Comparison of ENCODE assay signal across 8 mouse cellular contexts in genomic region chr5:117138295-117138988, GRCm38 (mm10). TPM values are rescaled to one million over a fixed set of nuclear protein-coding genes. Genes with fewer than 3 reads are reported as not detected.
DNase-seq lines count a peak whose midpoint lies in the region; ATAC-seq and TF ChIP-seq lines count a peak whose summit lies in the region.

No protein-coding gene starts in this region.

- H3K4me1 ChIP-seq in heart, adult 2 months (ENCODE audit: control insufficient read depth, insufficient read depth, low read length), result peaks cover 15% of the 10 kb centered on the region
- peaks cover 57 to 73% of the 10 kb centered on the region in 2 experiments for H3K4me1 ChIP-seq in liver, embryonic 14.5 days (replicated peaks; ENCODE audit: control insufficient read depth in 2 of 2, insufficient read depth in 2 of 2, low read length in 1 of 2)
- H3K4me1 ChIP-seq in hindbrain, embryonic 14.5 days (replicated peaks; ENCODE audit: control insufficient read depth, insufficient read depth, low read length), result peaks cover 7% of the 10 kb centered on the region; the same call in 1 of the 2 replicates

- peak overlapping the region; percentile 34 for H3K27ac ChIP-seq in heart, adult 2 months
- peak overlapping the region; percentile 99 for H3K27ac ChIP-seq in liver, embryonic 14.5 days
- H3K27ac ChIP-seq in hindbrain, embryonic 14.5 days, result no peak overlapping the region

- H3K27me3 ChIP-seq in heart, adult 2 months (ENCODE audit: control insufficient read depth, insufficient read depth, low read length), result no peaks in the 10 kb centered on the region
- H3K27me3 ChIP-seq in liver, embryonic 14.5 days (ENCODE audit: control insufficient read depth, insufficient read depth, low read length), result no peaks in the 10 kb centered on the region
- no peaks in the 10 kb centered on the region for H3K27me3 ChIP-seq in hindbrain, embryonic 14.5 days (ENCODE audit: control insufficient read depth, insufficient read depth, low read length)

- no peak for TF ChIP-seq EP300 in heart, adult 2 months (IDR thresholded peaks at IDR 0.05; ENCODE audit: insufficient read depth, low read depth, low read length)
- peak; percentile 38; the same call in 1 of the 2 replicates for TF ChIP-seq EP300 in liver, embryonic 14.5 days (IDR thresholded peaks at IDR 0.05; ENCODE audit: low read depth)

- ATAC-seq in liver, embryonic 14.5 days (ENCODE audit: insufficient read depth), result peak; percentile 82
- ATAC-seq in hindbrain, embryonic 14.5 days (ENCODE audit: low FRiP score), result no peak

- WGBS in heart, adult 2 months, result 39% methylated on average over 11 of the region's 11 CpGs
- WGBS in liver, embryonic 14.5 days (ENCODE audit: insufficient replicate concordance), result 15% methylated on average over 11 of the region's 11 CpGs
- WGBS in hindbrain, embryonic 14.5 days, result 85% methylated on average over 11 of the region's 11 CpGs

- H3K4me2 ChIP-seq in liver, embryonic 14.5 days (ENCODE audit: low read depth), result peak overlapping the region; percentile 98
- no peak overlapping the region for H3K4me2 ChIP-seq in hindbrain, embryonic 14.5 days (replicated peaks)

- no peaks in the 10 kb centered on the region for H3K79me2 ChIP-seq in heart, adult 2 months (replicated peaks; ENCODE audit: control insufficient read depth, insufficient read depth, low read length)

- intact Hi-C loops in heart, adult 2 months (cut with DNase I), result no loop called here

- DNase-seq in ZHBTc4 (ENCODE audit: low read depth, low spot score), result peak; percentile 36
- DNase-seq in heart, adult 2 months, result peak; percentile 70 to 83
- peak; percentile 77 to 79 (median 79) for DNase-seq in liver, embryonic 14.5 days (ENCODE audit: low read depth in 3 of 3, low spot score in 3 of 3)
- peak; percentile 64 to 80 for DNase-seq in spleen, postnatal 10 days (ENCODE audit: low spot score in 2 of 2)
- no peak for DNase-seq in hindbrain, embryonic 14.5 days (ENCODE audit: low spot score)
- no peak for DNase-seq in Muller cell, postnatal 12 days (ENCODE audit: inconsistent ontology term)
- DNase-seq in adrenal gland, postnatal 4 days (ENCODE audit: low spot score in 2 of 2), result no peak
- DNase-seq in kidney, postnatal 25 days, result no peak

- no peak for TF ChIP-seq CTCF in heart, adult 2 months (IDR thresholded peaks at IDR 0.05)
- 0 out of 2 replicates have a peak, but pooled peaks have one; percentile 4 for TF ChIP-seq CTCF in liver, embryonic 14.5 days (IDR thresholded peaks at IDR 0.05; ENCODE audit: low read depth)

- no peak; the same call in 1 of the 2 replicates for TF ChIP-seq POLR2A in heart, adult 2 months (IDR thresholded peaks at IDR 0.05; ENCODE audit: insufficient read depth, low read depth, low read length)

- no peaks in the 10 kb centered on the region for H3K9me3 ChIP-seq in liver, embryonic 14.5 days (ENCODE audit: control insufficient read depth, low read length)
- no peaks in the 10 kb centered on the region for H3K9me3 ChIP-seq in hindbrain, embryonic 14.5 days (ENCODE audit: control insufficient read depth, low read length)

- no peak overlapping the region for H3K9ac ChIP-seq in heart, adult 2 months (ENCODE audit: low read depth, low read length)
- H3K9ac ChIP-seq in liver, embryonic 14.5 days (replicated peaks), result peak overlapping the region; percentile 81
- no peak overlapping the region for H3K9ac ChIP-seq in hindbrain, embryonic 14.5 days

- H3K4me3 ChIP-seq in heart, adult 2 months, result no peak overlapping the region
- H3K4me3 ChIP-seq in liver, embryonic 14.5 days (ENCODE audit: insufficient read depth in 1 of 2, low read depth in 2 of 2, low read length in 2 of 2), result peak overlapping the region; percentile 60 to 81
- H3K4me3 ChIP-seq in hindbrain, embryonic 14.5 days (replicated peaks; ENCODE audit: low read length), result no peak overlapping the region

- H3K36me3 ChIP-seq in heart, adult 2 months (ENCODE audit: control insufficient read depth, insufficient read depth, low read length), result no peaks in the 10 kb centered on the region
- no peaks in the 10 kb centered on the region; the same call in 1 of the 2 replicates for H3K36me3 ChIP-seq in liver, embryonic 14.5 days (replicated peaks; ENCODE audit: control insufficient read depth, insufficient read depth, low read depth)
- H3K36me3 ChIP-seq in hindbrain, embryonic 14.5 days (replicated peaks; ENCODE audit: control insufficient read depth, insufficient read depth), result no peaks in the 10 kb centered on the region

RNA-seq across cellular contexts. Expression of gene Taok3, which starts 18.5 kb away (rescaled TPM):
- 1 to 10 TPM; 6.2 to 7.8 TPM for total RNA-seq in heart, adult 2 months (2021)
- polyA plus RNA-seq in heart, adult 2 months (2012; rRNA removed), result 3.1 and 4.7 TPM in 2 replicates
- polyA plus RNA-seq in liver, embryonic 14.5 days (2012; rRNA removed), result 14.7 and 17.1 TPM in 2 replicates
- 43.3 and 50.2 TPM in 2 replicates for polyA plus RNA-seq in liver, embryonic 14.5 days (2014; fragmentation: Nextera tagmentation; extraction: Ambion mirVana)
- polyA plus RNA-seq in hindbrain, embryonic 14.5 days (2014; fragmentation: Nextera tagmentation; extraction: Ambion mirVana), result 50.4 and 62.3 TPM in 2 replicates
- 10 to 100 TPM; 39.3 to 39.5 TPM for total RNA-seq in adrenal gland, postnatal 4 days (2021)

RNA-seq across cellular contexts. Expression of gene Suds3, which starts 22.5 kb away (rescaled TPM):
- total RNA-seq in heart, adult 2 months (2021), result 100 to 1,000 TPM in 1 of 2 experiments, 10 to 100 TPM in 1; 76.8 to 112 TPM
- 44.7 and 55.9 TPM in 2 replicates for polyA plus RNA-seq in heart, adult 2 months (2012; rRNA removed)
- 16.2 and 22.7 TPM in 2 replicates for polyA plus RNA-seq in liver, embryonic 14.5 days (2012; rRNA removed)
- polyA plus RNA-seq in liver, embryonic 14.5 days (2014; fragmentation: Nextera tagmentation; extraction: Ambion mirVana), result 19.7 and 19.8 TPM in 2 replicates
- polyA plus RNA-seq in hindbrain, embryonic 14.5 days (2014; fragmentation: Nextera tagmentation; extraction: Ambion mirVana), result 52.8 and 58.4 TPM in 2 replicates
- 100 to 1,000 TPM in 1 of 2 experiments, 10 to 100 TPM in 1; 97.0 to 108 TPM for total RNA-seq in adrenal gland, postnatal 4 days (2021)

Comparison
In these comparisons a context has a peak if more than half of its experiments do, and no peak if none do; other contexts are left out.
1. DNase-seq: peak in ZHBTc4 (single experiment), heart, adult 2 months (2 of 2), liver, embryonic 14.5 days (3 of 3) and spleen, postnatal 10 days (2 of 2); none in hindbrain, embryonic 14.5 days (single experiment), Muller cell, postnatal 12 days (single experiment), adrenal gland, postnatal 4 days (0 of 2) and kidney, postnatal 25 days (0 of 2).
2. H3K4me3 ChIP-seq: peak in liver, embryonic 14.5 days (2 of 2); none in heart, adult 2 months (single experiment) and hindbrain, embryonic 14.5 days (single experiment).